Mouse (Mus musculus) c-Kit-positive CD71-positive TER-119-positive erythroid progenitor cells, embryonic 14.5 days (primary cell): ENCODE data around the gene Lair1.
"Not testable (repeated sequence)": the region's sequence is repeated elsewhere in the genome, so short reads cannot be mapped to it uniquely, and the experiment has no call there.

Source experiments
- DNase-seq: peaks from one replicate; pipeline ENCODE4 v3.0.0-alpha.2; 2013; ENCODE audit warnings: low spot score

Gene Lair1

GRCm38 (mm10) chr7:4063013-4063412 is at the start of gene Lair1:
Lair1 (minus strand) TSS chr7:4063204.
- no peak for DNase-seq

GRCm38 (mm10) chr7:4111766-4112165 is 48.8 kb upstream of the Lair1 start:
- no peak for DNase-seq

- DNase-seq: peak; percentile 39
These were observed 40.4 kb upstream of the Lair1 start for GRCm38 (mm10) chr7:4103411-4103810.

DNA sequence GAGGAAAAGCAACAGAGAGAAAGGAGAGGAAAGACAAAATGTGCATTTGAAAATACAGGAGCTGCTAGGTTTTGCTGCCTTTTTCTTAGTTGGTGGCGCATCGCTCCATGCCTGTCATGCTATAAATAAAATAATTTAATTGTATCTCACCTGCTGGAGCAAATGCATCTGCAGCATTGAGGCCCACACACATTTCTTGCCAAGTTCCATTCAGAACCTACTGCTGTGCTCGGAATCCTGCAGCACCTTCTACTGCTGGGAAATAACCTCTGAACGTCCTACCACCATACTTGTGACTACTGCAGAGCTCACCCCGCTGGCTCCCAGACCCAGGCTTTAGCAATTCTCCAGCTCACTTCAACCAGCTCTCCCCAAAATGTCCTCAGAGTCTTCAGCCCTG is 38.1 kb upstream of the Lair1 start:
- DNase-seq: no peak

- no peak for DNase-seq
These were observed 35.8 kb upstream of the Lair1 start for GRCm38 (mm10) chr7:4098832-4099231.

GRCm38 (mm10) chr7:4098301-4098700 is 35.3 kb upstream of the Lair1 start:
- DNase-seq: no peak

- DNase-seq: no peak
These were observed 28.2 kb upstream of the Lair1 start for GRCm38 (mm10) chr7:4091170-4091569.

DNA sequence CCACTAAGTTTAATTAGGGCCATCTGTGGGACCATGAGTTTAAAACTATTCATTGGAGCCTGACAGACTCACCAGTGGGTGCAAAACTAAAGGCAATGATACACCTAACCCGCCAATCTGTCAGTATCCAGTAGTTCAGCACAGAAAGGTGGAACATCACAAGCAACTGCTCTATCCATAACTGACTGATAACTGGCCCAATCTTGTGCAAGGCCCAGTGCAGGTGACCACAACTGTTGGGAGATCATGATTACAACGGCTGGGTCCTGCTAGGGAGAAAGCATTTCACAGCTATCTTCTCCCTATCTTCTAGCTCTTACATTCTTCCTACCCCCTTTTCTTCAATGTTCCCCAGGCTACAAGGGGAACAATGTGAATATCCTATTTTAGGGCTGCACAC is 25.7 kb upstream of the Lair1 start:
- DNase-seq: no peak

GRCm38 (mm10) chr7:4087896-4088480 is 25.0 kb upstream of the Lair1 start:
- no peak for DNase-seq

DNA sequence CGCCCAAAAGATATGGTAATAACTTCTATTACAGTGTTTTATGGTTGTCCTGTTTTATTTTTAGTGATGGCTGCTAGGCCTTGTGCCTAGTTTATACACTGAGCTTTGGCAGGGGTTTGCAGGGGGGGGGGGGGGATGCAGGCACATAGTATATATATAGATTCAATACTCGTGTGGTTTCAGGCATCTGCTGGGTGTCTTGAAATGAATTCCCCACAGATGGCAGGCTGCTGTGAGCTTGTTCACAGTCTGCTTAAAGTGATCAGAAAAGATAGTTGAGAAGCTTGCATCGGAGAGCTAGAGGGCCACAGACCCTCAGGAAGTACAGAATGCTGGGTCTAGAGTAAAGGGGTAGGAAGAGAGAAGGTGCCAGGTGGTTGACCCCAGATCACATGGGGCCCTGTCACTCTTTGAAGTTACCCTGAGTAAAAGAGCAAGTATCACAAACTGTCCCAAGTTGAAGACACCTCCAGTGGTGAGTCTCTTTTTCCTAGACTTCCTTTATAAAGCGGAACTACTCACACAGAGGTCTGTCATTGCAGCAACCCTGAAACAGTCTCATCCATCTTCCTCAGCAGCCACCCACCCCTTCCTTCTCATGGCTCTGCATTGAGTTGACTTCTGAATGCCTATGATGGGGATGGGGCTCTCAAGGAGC is 24.4 kb upstream of the Lair1 start:
- no peak for DNase-seq

DNA sequence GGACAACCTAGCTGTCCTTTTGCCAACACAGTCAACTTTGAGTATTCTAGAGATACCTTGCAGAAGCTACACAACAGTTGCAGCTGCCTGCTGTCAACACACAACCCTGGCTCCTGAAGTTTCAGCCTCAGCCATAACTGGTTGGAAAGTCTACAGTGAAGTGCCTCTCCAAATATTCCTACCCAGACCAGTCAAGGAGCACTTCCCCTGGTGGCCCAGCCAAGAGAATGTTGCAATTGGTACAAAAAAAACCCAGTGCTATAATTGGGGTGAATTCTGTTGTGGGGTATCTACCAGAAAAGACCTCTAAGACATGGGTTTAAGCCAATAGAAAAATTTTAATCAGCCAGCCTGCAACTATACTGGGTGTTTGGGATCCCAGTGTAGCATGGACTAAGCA is 22.6 kb upstream of the Lair1 start:
- no peak for DNase-seq

DNA sequence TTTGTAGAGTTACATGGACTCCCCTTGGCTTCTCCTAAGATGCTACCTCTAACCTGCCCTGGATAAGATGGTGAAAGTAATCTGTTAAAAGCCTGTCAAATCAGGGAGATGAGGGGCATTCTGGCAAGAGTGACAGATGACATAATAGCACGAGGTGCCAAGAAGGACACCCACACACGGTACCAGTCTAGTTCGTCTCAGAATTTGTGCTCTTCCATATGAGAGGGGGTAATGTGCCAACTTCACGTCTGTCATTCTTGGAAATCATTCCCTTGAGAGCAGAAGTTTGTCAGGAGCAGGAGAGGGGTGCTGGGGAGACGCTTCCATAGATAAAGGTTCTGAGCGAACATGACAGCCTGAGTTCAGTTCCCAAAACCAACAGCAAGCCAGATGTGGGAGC is 21.2 kb upstream of the Lair1 start:
- no peak for DNase-seq

- DNase-seq: no peak
These were observed 19.8 kb upstream of the Lair1 start for GRCm38 (mm10) chr7:4082804-4083203.

DNA sequence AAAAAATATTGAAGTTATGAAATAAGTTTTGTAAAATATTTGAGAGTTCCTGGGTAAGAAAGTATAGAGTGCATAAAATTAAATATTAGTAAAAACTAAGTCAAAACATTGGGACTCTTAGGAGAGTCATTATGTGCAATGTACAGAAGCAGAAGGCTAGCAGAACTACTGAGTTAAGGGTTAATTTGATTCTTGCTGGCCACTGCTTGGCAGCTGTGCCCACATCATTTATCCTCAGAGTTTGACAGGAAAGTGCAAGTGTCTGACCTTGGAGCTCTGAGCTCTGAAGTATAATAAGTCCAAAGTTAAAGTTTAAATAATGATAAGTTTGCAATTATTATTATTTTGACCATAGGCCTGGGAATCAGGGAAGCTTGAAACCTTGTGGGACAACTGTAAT is 18.7 kb upstream of the Lair1 start:
- no peak for DNase-seq

GRCm38 (mm10) chr7:4080552-4080951 is 17.5 kb upstream of the Lair1 start:
- no peak for DNase-seq

DNA sequence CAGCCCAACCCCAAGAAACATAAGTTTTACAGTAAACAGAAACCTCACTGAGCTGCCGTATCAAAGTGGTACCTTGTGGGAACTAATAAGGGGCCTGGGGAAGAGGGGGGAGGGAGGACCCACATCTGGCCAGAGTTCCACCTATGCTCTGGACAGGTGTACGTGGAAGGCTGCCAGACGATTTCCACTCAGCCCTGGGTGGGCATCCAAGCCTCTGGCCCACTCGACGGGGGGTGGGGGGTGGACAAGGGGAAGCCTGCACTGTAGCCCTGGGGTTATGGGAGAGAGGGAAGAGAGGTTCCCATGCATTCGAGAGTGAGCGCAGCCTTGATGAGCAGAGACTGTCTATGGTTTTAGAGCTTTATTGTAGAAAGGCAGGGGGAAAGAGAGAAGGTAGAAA is 16.5 kb upstream of the Lair1 start:
- DNase-seq: no peak

- DNase-seq: no peak
These were observed 10.1 kb upstream of the Lair1 start for GRCm38 (mm10) chr7:4073144-4073543.

GRCm38 (mm10) chr7:4071066-4071465 is 8.1 kb upstream of the Lair1 start:
- DNase-seq: no peak

DNA sequence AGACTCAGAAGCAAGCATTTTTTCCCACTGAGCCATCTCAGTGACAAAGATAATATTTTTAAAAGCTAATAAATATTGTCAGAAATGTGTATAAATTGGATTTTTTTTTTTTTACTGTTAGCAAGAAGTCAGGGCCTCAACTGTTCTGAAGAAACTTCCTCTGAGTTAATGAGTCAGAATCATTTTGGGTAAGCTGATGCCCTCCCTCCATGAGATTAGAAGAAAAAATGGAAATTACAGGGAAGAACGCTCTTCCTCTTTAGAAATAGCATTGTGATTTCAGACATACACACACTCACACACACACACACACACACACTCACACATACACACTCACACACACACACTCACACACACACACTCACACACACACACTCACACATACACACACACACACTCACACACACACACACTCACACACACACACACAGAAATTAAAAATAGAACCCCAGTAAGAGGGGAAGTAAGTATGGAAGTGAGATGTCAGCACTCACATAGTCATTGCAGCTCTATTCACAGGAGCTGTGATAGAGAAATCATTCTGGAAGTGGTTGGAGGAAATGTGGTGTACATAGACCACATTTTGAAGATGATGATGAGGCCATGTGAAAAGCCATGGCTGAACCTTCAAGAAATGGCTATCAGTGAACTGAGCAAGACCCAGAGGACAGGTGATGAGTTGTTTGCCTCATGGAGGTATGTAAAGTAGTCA is 866 bp upstream of the Lair1 start:
- no peak for DNase-seq

DNA sequence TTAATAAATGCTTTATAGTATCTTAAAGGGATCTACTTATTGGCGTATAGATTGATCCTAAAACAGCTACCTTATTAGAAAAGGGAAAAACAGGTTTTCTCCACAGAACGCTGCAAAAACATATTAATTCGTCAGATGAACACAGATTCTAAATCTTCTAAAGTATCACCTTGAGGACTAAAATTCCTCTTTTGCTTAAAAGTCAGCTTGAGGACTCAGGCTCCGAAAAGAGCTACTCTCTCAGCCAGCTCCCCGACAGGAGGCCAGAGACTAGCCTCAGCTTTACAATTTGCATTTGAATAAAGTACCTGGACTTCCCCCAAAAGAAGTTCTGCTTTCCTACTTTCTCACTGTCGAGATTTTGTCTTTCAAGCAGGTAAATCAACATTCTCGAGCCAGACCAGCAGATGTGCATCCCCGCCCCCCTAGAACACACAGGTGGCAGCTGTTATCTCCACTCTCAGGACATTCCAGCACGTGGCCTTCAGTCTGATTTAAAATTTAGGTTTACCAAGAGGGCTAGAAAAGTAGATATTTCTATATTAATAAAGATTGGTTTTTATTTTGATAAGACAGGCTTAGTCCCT is 2.3 kb downstream of the Lair1 start:
- DNase-seq: not testable (repeated sequence)

- DNase-seq: no peak
These were observed 36.1 kb downstream of the Lair1 start for GRCm38 (mm10) chr7:4026794-4027421.

DNA sequence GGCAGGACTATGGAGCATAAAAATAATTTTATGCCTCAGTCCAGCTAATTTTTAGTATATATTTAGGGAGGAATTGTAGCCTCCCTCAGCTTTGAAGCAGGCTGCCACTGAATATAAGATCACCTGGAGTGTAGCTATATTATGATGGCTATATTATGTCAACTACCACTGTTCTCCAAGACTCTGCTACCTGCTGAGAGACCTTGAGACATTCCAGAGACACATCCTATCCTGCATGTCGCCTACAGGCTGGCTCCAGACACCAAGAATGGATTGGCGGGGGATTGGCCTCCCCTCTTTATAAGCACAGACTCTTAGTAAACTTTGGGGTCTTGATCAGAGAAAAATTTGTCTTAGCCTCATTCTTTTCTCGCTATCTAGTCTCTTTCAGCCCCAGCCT is 58.4 kb downstream of the Lair1 start:
- DNase-seq: not testable (repeated sequence)

- not testable (repeated sequence) for DNase-seq
These were observed 59.0 kb downstream of the Lair1 start for GRCm38 (mm10) chr7:4003996-4004395.
